Mouse (Mus musculus): Measurements from ENCODE around the gene Coasy.

The Coasy gene

DNA sequence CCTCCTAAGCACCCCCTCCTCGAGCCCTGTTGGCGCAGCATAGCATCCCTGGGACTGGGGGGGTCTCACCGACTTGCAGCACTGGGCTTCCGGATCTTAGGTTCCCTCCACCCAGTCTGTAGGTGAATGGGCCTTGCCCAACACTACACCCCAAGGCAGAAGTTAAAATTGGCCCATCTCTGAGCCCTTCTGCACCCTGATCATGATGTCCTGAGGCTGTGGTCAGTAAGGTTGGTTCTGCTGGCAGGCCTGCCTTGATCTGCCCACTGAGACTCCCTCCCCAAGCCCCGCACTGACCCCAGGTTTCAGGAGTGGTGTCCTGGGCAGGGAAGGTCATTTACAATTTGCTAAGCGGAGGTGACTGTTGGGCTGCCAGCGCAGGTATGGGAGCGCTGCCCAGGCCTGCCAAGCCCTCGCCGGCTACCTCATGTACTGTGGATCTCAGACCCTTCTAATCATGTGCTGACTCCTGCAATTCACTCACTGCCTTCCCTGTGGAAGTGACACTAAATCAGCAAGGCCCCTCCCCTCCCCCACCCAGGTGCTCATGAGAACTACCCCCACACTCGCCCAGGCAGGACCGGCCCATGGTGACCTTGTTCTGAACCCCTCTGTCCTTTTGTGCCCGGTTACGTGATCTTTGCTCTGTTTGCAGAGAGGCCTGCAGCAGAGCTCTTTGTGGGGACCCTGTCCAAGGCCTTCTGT, 19.2 kb upstream of the Coasy start:
- no peak for DNase-seq (ENCODE audit: extremely low spot score)

DNA sequence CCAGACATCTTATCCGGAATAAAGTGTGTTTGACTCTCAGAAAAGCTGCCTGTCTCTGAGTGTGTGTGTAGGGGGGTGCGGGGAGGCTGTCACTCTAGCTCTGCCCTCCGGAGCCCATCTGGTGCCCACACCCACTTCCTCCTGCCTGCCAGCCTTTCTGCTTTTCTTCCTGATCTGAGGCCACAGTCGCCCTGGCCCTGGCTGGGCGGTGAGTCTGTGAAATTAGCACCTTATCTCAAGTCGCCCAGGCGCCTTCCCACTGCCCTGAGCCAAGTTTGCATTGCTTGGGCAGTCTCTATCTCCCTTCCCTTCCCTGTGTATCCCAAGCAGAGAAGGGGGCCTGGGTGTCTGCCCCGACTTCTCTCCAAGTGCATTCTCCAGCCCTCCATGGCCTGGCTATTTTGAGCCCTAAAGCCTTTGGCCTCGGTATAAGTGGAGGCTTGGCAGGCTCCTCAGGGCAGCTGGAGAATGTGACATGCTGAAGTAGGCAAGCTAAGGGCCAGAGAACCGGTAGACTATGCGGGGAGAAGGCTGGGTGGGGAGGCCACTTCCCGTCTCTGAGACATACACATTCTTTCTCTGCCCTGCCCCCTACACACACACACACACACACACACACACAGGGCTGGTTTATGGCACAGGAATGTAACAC, 18.6 kb upstream of the Coasy start:
- no peak for DNase-seq (ENCODE audit: extremely low spot score)

DNA sequence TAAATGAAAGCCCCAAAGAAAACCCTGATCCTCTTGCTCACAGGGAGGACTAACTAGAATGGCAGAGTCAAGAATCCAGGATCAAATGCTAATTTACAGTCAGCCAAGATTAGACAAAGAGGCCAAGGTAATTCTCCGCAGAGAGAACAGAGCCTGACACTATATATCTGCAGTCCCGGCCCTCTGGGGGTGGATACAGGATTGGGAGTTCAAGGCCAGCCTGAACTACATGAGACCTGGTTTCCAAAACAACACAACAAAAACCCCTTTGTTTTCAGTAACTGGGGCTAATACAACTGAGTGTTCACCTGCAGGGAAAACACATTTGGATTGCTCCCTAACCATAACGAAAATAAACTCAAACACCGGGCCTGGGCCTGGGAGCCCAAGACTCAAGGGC, 17.9 kb upstream of the Coasy start:
- no peak for DNase-seq (ENCODE audit: extremely low spot score)

DNA sequence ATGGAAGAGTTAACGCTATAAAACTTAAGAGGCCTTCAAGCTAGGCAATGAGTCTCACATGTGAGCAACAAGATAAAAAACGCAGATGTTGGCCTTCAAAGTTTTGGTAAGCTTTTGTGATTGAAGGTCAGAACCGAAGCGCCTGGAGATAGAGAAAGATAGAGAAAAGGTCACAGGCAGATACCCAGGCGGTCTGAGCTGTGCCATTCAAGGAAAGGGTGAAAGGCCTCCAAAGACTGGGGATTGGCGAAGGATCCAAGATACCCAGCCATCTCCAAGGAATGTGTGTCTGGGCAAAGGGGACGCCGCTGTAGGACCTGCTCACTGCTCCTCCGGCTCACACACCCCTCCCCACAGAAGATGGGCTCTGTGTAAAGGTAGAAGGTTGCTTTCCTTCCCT, 17.4 kb upstream of the Coasy start:
- no peak for DNase-seq (ENCODE audit: extremely low spot score)

DNA sequence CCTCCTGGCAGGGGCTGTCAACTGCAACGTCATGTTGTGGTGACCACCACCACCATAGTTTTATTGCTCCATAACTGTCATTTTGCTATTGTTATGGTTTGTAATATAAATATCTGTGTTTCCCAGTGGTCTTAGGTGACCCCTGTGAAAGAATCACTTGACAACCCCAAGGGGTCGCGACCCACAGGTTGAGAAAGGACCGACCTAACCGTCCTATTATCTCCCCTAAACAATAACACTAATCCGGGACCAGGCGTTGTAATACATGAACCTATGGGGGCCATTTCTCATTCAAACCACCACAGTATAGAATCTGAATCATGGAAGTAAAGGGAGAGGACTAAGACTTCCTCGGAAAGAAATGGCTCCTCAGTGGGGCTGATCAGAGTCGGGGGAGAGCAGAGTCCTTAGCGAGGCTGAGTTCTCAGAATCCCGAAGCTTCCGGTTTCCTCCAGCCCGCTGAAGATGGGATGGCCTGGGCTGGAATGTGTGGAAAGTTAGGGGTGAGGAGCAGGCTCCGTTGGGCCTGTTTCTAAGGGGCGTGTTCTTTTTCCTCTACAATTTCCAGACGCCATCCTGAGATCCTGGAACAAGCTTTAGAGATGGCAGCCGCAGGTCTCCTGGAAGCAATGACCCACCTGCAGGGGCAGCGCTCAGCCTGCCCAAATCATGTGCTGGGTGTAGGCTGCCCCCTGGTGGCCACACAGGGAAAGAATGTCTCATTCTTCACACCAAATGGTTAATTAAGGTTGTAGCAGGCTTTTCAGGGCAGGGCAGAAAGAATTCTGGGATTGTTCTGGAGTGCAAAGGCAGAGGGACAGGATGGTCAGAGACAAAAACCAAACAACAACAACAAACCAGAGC, 15.6 kb upstream of the Coasy start:
- peak; percentile 84 for DNase-seq (ENCODE audit: extremely low spot score)

DNA sequence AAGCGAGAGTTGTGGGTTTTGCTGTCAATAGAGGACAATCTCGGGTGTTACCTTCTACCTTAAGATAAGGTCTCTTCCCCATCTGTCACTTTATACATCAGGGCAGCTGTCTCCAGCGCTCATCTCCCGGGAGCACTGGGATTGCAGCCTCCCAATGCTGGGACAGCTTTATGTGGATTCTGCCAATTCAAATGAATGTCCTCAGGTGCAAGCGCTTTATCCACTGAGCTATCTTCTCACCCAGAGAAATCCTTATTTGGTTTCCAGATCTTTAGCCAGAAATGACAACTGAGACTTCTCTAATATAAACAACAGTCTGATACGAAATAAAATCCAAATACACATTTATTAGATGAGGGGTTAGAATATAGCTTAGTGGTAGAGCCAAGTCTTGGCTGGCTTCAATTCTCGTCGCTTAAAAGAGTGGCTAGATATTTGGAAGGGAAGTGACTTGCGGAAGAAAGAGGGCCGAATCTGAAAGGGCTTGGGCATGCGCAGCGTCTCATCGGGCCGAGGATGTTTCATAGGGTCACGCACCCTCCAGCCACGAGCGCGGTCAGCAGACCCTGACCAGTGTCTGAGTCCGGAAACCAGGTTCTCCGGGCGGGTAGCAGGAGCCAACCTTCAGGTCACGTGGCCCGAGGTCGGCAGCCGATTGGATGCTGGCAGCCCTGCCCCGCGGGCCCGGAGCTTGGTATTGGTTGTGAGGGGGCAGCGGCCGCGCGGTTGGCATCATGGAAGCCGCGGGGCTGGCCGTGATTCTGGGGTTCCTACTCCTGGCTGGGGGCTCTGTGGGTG, 12.8 kb upstream of the Coasy start, which contains the start of gene Naglu:
Gene Naglu (plus strand): TSS at position 622 of the 798 bp plus-strand sequence.
- DNase-seq (ENCODE audit: extremely low spot score), result peak; percentile 90

DNA sequence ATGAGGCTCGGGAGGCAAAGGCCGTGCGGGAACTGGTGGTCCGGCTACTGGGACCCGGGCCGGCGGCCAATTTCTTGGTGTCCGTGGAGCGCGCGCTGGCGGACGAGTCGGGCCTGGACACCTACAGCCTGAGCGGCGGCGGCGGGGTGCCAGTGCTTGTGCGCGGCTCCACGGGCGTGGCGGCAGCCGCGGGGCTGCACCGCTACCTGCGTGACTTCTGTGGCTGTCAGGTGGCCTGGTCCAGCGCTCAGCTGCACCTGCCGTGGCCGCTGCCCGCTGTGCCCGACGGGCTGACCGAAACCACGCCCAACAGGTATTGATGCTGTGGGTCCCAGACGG, 12.2 kb upstream of the Coasy start:
- DNase-seq (ENCODE audit: extremely low spot score), result no peak

DNA sequence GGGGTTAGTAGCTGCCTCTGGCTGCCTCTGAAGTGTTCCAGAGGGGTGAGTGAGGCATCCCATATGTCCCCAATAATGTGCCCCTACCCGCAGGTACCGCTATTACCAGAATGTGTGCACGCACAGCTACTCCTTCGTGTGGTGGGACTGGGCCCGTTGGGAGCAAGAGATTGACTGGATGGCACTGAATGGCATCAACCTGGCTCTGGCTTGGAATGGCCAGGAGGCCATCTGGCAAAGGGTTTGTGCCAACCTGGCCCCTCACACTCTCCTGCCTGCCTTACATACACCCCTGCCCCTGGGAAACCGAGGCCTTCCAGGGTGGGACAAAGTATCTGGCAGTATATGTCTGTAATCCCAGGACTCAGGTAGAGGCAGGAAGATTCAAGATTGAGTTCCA, 11.4 kb upstream of the Coasy start:
- no peak for DNase-seq (ENCODE audit: extremely low spot score)

DNA sequence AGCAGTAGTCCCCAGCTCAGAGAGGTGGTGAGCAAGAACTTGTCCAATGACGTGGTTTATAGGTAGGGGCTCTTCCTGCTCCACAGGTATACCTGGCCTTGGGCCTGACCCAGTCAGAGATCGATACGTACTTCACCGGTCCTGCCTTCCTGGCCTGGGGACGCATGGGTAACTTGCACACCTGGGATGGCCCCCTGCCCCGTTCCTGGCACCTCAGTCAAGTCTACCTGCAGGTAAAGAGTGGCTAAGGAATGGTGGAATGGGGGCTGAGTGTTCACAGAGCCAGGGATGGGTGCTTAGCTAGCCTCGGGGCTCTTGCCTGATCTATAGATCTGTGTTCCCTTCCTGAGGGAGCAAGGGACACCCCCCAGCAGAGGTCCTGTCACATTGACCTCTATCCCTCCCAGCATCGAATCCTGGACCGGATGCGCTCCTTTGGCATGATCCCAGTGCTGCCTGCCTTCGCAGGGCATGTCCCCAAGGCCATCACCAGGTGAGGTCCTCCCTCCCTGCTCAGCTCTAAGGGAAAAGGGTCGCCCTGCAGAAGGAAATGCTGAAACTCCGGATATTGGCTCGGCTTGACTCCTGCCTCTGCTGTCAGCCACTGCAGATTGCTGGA, 10.4 kb upstream of the Coasy start:
- DNase-seq (ENCODE audit: extremely low spot score), result no peak

DNA sequence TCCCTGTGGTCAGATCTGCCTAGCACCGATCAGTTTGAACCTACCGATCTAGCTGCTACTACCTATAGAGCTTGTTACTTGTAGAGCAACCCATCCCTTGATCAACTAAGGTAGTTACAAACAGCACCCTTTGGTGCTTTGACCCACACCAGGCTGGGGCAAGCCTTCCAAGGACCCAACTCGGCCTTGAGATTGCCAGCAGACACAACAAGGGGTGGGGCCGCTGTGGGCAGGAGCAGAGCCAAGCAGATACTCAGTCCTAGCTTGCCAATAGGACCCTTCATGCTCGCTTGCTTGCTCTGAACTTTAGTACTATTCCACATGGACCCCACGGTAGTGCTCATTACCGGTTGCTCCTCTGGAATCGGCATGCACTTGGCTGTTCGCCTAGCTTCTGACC, 4.2 kb upstream of the Coasy start, which contains the start of gene Hsd17b1:
Gene Hsd17b1 (plus strand): TSS at position 291 of the 400 bp plus-strand sequence.
- no peak for DNase-seq (ENCODE audit: extremely low spot score)

DNA sequence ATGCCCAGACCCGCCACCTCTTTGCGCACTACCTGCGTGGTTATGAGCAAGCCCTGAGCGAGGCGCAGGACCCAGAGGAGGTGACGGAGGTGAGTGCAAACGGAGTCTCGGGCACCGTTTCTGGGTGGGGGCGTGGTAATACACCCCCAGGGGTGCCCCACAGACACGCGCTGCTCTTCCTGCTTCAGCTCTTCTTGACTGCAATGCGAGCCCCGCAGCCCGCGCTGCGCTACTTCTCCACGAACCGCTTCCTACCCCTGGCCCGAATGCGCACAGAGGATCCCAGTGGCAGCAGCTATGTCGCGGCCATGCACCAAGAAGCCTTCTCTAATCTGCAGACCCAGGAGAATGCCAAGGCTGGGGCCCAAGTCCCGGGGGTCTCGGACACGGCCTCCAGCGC, 2.6 kb upstream of the Coasy start:
- no peak for DNase-seq (ENCODE audit: extremely low spot score)

DNA sequence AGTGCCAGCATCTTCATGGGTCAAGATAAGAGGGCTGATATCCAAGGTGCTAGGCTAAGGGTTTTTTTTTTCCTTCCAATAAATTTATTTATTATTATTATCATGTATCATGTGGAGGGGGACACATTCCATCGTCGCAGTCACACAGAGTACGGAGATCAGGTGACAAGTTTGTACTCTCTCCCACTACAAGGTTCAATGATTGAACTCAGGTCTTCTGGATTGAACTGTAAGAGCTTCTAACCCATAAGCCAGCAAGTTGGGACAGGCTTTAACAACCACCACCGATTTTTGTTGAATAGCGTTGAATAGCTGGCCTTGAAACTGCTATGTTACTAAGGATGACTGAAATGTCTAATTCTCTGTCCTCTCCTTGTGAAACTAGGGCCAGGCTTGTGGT, 1.9 kb upstream of the Coasy start:
- DNase-seq (ENCODE audit: extremely low spot score), result no peak

DNA sequence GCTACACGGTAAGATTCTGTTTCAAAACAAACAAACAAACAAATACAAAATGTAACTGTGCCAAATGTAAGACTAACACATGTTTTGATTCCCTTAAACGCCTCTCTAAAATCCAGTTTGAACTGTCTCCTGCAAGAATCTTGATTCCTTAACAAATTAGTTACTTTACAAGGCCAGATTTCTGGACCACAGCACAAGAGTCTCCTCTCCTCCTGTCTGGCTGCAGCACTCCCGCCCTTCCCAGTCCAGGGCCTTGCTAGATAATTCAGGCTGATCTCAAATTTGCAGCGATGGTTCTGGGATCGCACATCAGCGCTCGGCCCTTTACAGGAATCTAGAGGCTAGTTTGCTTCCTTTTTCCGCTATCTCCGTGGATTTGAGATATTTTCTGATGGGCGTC, 706 bp upstream of the Coasy start:
- no peak for DNase-seq (ENCODE audit: extremely low spot score)

DNA sequence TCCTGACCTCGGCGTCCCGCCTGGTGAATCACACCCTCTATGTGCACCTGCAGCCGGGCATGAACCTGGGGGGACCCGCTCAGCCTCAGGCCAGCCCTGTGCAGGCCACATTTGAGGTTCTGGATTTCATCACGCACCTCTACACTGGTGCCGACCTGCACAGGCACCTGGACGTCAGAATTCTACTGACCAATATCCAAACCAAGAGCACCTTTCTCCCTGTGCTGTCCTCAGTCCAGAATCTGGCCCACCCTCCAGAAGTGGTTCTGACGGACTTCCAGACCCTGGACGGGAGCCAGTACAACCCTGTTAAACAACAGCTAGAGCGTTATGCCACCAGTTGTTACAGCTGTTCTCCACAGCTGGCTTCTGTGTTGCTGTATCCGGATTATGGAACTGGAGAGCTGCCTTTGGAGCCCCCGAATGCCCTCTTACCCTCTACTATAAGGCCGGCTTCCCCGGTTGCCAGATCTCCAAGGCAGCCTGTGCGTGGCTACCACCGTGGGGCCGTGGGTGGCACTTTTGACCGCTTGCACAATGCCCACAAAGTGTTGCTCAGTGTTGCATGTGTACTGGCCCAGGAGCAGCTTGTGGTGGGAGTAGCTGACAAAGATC, 825 bp downstream of the Coasy start:
- no peak for DNase-seq (ENCODE audit: extremely low spot score)

DNA sequence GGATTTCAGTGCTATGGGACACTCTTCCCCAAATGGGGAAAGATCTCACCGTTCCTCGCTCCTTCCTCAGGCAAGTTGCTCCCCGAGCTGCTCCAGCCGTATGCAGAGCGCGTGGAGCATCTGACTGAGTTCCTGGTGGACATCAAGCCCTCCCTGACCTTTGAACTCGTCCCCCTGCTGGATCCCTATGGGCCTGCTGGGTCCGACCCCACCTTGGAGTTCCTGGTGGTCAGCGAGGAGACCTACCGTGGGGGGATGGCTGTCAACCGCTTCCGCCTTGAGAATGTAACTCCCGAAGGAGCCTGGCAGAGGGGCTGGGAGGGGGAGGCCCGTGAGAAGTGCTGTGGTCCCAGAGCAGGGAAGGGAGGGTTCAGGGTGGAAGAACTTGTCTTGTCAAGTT, 1.9 kb downstream of the Coasy start:
- no peak for DNase-seq (ENCODE audit: extremely low spot score)

DNA sequence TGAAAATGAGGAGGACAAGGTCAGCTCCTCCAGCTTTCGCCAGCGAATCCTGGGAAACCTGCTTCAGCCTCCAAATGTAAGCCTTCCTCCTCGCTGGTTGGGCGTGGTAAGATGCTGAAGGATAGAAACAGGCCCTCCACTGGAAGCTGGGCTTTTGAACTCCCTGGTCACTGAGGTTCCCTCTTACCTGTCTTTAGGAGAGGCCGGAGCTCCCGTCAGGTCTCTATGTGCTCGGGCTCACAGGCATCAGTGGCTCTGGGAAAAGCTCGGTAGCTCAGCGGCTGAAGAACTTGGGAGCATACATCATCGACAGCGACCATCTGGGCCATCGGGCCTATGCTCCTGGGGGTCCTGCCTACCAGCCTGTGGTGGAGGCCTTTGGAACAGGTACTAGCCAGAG, 2.4 kb downstream of the Coasy start:
- DNase-seq (ENCODE audit: extremely low spot score), result no peak

DNA sequence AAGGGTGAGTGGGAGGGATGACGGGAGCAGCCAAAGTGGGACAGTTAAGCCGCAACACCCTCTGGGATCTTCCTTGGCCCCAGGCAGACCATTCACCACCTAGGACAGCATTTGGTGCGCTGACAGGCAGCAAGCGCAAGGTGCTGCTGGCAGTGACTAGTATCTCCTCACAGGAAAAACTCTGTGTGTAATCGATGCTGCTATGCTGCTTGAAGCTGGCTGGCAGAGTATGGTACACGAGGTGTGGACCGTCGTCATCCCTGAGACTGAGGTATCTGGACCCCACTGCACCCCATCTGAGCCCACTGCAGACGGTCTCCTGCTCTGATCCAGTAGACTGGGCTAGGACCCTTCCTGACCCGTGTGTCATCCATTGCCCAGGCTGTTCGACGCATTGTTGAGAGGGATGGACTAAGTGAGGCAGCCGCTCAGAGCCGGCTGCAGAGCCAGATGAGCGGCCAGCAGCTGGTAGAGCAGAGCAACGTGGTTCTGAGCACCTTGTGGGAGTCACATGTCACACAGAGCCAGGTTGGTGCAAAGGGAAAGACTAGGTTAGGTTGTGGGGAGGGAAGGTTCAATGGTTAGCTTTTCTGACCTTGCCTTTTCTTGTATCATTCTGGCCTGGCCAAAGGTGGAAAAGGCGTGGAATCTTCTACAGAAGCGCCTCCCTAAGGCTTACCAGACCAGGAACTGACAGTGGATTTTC, 3.4 kb downstream of the Coasy start:
- no peak for DNase-seq (ENCODE audit: extremely low spot score)

DNA sequence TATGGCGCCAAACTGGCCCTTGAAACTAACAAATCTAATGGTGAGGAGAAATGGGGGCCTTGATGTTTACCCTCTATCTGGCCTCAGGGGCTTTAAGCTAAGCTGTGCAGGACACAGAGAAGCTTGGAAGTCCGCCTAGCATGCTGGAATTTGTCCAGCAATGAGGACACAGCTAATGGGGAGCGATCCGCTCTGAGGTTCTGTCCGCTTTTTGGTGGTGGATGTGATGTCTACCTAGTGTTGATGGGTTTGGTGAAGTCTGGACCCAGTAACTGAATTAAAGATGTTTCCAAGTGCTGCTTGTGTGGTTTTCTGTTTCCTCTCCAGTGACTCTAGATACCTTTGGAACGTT, 3.9 kb downstream of the Coasy start:
- no peak for DNase-seq (ENCODE audit: extremely low spot score)

DNA sequence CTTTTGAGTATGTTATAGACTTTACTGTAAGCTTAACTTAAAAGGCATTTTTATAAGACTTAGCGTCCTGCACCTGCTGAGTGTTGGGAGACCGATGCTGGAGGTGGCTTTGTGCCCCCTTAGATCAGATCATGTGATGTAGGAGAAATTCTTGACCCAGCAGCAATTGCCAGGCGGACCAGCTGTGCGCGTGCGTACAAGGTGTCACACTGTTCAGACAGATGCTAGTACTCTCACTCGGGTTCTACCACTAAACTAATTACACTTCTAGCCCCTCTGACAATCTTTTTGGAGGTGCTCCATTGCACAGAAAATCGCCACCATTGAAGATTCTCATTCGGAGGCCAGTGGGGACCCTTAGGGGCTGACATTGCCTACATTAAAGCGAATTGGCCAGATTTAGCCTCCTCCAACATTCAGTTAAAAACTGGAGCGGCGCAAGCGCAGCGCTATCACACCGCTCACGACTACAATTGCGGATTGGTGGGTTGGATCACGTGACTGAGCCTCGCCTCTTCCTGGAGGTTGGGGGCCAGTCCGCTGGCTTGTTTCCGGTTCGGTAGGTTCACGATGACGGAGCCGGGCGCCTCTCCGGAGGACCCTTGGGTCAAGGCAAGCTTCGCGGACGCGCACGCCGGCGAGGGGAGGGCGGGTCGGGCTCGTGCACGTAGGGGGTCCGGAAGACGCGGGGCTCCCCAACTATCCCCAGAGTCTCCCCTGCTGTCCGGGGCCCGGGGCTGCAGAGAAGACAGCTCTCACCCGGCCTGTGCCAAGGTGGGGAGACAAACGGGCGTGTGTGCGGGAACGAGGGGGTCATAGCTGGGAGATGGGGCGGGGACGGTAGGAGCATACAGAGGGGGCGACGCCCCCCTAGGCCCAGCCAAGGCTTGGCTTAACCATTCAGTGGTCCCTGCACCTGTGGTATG, 4.7 kb downstream of the Coasy start, which contains the start of gene Mlx:
Gene Mlx (plus strand): TSS at position 522 of the 926 bp plus-strand sequence.
- peak; percentile 87 for DNase-seq (ENCODE audit: extremely low spot score)
